Mouse (Mus musculus): ENCODE measurements around the gene Fkbpl.

Gene Fkbpl

DNA sequence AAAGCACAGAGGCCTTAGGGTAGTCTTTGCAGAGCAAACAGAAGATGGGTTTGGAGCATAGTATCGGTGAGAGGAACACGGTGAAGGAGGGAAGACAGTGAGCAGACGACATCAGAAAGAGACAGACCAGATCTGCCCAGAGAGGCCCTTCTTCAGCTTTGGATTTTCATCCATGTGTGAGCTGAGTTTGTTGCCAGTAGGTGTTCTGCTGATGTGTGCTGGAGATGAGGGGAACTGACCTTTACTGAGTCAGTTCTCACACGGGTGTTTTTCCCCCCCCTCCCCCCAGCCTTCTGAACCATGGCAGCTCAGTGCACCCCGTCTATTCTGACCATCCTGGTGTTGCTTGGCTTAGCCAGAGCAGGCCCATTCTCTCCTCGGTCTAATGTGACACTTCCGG lies 25.7 kb downstream of the Fkbpl start, which contains the start of gene Tnxb:
Tnxb (plus strand) TSS at position 301 of the 400 bp plus-strand sequence.
- no peak for DNase-seq (ENCODE audit: low spot score)

DNA sequence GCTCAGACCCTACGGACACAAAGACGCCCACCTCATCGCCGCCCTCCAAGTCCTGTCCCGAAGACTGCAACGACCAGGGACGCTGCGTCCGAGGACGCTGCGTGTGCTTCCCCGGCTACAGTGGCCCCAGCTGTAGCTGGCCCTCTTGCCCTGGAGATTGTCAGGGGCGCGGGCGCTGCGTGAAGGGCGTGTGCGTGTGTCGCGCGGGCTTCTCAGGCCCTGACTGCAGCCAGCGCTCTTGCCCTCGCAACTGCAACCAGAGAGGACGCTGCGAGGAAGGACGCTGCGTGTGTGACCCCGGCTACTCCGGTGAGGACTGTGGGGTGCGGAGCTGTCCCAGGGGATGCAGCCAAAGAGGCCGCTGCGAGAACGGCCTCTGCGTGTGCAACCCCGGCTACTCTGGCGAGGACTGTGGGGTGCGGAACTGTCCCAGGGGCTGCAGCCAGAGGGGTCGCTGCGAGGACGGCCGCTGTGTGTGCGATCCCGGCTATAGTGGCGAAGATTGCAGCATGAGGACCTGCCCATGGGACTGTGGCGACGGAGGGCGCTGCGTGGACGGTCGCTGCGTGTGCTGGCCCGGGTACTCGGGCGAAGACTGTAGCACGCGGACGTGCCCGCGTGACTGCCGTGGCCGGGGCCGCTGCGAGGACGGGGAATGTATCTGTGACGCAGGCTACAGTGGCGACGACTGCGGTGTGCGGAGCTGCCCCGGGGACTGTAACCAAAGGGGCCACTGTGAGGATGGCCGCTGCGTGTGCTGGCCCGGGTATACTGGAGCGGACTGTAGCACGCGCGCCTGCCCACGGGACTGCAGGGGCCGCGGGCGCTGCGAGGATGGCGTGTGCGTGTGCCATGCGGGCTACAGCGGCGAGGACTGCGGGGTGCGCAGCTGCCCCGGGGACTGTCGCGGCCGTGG lies 26.8 kb downstream of the Fkbpl start:
- peak; percentile 52 for DNase-seq (ENCODE audit: low spot score)

DNA sequence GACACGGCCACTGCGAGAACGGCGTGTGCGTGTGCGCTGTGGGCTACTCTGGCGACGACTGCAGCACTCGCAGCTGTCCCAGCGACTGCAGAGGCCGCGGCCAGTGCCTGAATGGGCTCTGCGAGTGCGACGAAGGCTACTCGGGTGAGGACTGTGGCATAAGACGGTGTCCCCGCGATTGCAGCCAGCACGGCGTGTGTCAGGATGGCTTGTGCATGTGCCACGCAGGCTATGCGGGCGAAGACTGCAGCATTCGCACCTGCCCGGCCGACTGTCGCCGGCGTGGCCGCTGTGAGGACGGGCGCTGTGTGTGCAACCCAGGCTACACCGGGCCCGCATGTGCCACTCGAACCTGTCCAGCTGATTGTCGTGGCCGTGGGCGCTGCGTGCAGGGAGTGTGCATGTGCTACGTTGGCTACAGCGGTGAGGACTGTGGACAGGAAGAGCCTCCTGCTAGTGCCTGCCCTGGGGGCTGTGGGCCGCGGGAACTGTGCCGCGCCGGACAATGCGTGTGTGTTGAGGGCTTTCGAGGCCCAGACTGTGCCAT lies 27.8 kb downstream of the Fkbpl start:
- no peak for DNase-seq (ENCODE audit: low spot score)

DNA sequence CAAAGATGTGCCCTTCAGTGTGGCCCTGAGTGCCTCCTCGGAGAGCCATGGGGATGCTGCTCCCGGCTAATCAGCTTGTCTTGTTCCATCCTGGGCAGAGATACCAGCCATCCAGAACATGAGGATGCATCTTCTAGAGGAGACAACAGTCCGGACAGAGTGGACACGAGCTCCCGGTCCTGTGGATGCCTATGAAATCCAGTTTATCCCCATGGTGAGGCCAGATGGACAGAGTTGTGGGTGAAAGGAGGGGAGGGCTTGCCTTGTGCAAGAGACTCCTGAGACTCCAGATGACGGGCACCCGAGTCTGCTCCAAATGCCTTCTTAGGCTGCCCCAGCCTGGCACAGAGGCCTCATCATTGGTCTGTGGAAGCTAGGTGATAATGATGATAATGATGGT lies 28.6 kb downstream of the Fkbpl start:
- DNase-seq (ENCODE audit: low spot score) = no peak

DNA sequence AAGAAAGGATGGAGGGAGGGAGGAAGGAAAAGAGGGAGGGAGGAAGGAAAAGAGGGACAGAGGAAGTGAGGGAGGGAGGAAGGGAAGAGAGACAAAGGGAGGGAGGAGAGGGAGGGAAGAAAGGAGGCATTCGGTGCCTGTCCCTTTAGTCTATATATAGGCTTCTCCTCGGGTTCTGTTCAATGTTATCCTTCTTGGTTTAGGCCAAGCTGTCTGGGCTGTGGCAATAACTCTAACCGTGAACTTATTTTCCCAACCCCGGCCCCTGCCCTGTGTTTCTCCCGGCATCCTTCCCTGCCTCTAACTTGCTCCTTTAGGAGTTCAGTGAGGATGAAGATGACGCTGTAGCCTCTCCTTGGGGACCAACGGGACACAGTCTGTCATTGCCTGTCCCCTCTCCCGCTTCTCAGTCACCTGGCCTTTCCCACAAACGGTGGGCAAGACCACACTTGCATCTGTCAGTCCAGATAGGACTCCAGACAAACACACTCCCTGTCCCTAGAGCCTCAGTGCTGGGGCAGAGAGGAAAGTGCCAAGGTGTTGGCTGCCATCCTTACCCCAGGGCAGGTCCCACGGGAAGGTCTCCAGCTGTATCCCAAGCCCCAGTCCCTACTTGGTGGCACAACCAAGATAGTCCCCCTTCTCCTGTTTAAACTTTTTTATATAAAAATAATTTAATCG lies 30.1 kb downstream of the Fkbpl start:
- DNase-seq (ENCODE audit: low spot score) = no peak

DNA sequence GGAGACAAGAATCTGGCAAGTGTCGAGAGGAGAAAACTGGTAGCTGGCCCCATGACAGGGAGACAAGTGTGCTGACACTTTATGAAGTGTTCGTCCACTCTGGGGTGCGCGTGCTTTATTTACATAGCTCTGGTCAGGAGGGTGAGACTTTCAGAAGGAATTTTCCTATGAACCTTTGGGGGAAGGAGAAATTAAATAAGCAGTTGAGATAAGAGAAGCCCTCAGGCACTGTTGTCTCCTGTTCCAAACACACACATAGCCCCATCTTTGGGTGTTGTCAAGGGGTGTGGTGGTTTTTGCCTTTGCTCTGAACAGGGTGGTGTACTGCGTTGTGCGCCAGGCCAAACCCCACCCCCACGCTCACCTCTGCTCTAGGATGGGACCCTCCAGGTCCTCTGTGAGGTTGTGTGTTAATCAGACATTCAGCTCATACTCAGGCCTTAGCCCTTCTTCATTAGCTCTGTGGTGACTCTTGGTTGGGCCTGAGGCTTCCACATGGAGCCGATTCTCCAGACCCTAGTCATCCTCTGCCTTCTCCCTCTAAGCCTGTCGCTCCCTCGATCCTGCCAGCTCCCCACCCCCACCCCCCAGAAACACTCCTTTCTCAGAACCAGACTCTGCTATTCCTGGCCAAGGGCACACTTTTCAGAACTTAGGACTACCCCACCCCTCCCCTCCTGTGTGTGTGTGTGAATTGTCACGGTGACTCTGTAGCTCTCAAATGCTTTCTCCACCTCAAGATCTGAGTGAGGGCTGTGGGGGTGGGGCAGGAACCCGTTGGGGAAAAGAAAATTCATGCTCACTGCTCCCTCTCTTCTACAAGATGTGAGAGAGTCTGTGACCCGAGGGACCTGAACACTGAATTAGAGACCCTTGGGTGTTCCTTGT lies 30.9 kb downstream of the Fkbpl start:
- DNase-seq (ENCODE audit: low spot score) = no peak

DNA sequence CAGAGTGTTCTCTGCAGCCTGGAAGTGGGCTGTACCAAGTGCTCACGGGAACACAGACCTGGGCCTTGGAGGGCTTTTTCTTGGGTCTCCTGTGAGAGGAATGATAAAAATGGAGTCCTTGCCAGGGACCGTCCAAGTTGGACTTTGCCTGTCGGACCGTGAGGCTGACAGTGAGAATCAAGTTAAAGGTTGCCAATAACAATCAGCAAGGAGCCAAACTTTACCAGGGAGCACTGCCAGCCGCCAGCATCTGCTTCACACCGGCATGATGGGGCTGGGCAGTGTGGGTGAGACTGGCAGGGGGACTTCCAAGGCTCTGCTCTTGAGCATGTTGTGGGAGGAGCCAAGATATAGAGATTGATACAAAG lies 31.5 kb downstream of the Fkbpl start:
- no peak for DNase-seq (ENCODE audit: low spot score)

DNA sequence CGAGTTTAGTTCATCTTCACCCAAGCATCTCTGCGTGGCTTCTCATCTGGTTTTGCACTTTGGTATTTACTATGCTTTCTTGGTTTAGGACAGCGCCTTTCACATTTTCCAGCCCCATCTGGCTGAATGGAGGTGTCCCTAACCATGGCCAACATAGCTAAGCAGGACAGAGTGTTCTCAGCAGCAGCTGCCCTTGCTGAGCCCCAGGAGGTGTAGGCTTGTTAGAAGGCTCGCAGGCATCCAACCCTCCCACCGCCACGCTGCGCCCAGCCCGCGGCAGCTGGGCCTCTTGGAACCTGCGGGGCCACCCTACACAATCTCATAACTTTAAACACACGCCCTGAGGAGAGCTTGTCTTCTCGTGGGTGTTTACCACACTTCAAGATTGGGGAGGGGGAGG lies 32.1 kb downstream of the Fkbpl start:
- DNase-seq (ENCODE audit: low spot score) = no peak

DNA sequence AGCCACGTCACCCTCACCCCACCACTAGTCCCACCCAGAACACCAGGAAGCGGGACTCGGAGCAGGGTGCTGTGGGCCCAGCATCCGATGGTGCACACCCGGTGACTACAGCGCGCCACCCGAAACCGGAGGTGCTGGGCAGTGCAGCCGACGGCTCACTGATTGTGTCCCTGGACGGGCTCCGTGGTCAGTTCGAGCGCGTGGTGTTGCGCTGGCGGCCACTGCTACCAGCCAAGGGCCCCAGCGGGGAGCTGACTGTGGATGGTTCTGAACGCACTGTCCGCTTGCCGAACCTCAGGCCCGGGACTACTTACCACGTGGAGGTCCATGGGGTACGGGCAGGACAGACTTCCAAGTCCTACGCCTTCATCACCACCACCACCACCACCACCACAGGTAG lies 35.6 kb downstream of the Fkbpl start:
- DNase-seq (ENCODE audit: low spot score) = no peak

DNA sequence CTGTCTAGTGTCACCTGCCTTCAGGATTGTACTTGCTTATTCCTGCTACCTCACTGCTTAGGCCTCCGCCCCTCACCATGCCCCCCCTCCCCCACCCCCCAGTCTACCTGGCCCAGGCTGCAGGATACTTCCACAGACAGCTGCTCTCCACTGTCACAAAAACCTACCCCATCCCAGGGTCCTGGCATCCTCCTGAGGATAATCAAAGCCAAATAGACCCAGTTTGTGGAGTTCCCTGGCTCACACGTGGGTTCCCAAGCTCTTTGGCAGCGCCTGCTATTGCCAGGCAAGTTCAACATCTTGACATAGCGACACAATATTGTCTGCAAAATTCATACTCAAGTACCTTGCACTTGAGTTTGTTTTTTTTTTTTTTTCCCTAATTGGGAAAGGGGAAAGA lies 36.1 kb downstream of the Fkbpl start:
- DNase-seq (ENCODE audit: low spot score) = no peak

DNA sequence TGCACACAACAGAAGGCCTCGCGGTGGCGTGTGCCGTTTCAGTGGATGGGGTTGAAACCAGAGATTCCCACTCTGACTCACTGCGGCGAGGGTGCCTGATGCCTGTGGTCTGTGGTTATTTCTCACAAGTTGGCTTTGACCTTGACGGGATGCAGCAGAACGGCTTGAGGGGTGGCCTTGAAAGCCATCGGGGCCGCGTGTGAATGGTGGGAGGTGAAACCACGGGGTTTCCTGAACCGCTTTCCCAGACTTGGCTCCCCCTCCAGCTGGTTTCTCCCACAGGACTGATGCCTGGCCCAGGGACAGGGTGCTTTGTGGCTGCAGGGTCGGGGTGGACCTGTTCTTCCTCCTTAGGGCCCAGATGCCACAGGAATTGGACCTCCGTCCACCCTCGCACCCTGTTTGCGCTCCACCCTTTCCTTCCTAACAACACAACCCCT lies 36.6 kb downstream of the Fkbpl start:
- no peak for DNase-seq (ENCODE audit: low spot score)

DNA sequence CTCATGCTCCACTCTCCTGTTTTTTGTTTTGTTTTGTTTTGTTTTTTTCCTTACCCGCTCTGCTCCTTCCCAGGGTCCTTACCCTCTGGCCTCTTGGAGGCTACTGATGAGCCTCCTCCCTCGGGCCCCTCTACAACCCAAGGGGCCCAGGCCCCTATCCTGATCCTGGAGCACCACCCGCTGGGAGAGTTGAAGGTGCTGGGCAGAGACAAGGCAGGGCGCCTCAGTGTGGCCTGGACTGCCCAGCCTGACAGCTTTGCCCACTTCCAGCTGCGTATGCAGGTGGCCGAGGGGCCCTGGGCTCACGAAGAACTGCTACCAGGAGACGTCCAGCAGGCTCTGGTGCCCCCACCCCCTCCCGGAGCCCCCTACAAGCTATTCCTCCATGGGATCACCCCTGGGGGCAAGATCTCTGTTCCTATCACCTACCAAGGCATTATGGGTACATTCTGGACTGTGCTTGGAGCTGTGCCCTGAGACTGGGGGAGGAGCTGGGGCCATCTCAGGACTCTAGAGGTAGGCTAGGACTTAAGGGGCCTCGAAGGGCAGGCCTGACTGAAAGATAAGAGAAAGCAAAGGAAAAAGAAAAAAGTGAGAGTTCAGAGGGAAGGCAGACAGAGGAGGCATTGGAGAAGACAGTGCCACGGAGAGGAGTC lies 37.4 kb downstream of the Fkbpl start:
- DNase-seq (ENCODE audit: low spot score) = no peak

DNA sequence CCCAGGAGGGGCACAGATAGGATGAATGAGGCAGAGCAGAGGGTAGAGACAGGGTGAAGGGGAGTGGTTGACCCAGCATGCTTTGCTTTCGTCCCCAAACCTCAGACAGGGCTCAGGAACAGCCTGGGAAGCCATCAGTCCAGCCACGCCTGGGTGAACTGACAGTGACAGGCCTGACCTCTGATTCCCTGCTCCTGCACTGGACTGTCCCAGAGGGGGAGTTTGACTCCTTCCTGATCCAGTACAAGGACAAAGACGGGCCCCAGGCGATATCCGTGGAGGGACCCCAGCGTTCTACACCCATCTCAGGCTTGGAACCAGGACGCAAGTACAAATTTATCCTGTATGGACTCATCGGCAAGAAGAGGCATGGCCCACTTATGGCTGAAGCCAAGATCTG lies 38.6 kb downstream of the Fkbpl start:
- no peak for DNase-seq (ENCODE audit: low spot score)

DNA sequence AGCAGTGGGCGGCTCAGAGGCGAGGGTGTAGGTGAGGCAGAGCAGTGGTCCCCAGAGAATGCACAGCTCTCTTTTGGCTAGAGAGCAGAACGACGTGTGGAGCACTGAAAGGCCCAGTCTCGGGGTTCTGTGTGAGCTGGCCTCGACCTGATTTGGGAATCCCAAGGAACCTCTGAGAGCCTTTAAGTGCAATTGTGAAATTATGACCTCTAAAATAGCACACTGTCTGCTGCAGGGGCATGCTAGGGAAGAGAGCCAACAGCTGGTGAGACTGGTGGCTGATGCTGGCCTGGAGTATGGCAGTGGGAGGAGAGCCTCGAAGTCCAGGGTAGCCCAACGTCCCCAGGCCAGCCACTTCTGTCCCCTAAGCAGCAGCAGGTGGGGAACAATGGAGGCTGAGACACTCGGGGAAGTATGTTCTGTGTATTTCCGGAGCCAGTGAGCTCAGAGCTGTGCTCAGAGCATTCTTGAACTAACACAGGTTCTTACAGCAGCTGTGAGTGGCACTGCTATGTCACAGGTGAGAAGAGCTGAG lies 39.2 kb downstream of the Fkbpl start:
- DNase-seq (ENCODE audit: low spot score) = no peak

DNA sequence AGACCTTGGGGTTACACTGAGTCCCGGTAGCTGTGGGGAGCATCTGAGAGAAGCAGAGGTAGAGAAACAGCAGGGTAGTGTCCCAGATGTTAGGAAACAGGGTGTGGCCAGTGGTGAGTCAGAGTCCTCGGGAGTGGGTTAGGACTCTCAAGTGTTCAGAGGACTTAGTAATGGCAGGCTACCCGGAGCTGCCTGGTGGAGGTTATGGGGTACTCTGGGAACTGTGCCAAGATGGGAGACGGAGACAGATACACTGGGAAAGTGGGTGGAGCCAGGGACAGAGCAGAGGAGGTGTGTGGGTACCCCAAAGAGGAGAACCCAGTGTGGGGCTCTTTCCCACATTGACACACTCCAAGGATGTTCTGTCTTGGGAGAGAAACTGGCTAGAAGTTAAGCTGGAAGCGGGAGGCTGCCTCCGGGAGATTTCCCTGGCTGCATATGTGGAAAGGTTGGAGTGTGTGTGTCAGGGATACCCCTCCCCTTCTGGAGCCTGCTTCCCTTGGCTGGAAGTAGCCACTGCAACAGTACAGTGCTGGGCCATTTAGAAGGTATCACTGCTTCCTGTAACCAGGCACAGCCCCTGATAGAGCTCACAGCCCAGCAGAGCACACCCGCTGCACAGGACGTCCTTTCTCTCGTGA lies 39.8 kb downstream of the Fkbpl start:
- no peak for DNase-seq (ENCODE audit: low spot score)

DNA sequence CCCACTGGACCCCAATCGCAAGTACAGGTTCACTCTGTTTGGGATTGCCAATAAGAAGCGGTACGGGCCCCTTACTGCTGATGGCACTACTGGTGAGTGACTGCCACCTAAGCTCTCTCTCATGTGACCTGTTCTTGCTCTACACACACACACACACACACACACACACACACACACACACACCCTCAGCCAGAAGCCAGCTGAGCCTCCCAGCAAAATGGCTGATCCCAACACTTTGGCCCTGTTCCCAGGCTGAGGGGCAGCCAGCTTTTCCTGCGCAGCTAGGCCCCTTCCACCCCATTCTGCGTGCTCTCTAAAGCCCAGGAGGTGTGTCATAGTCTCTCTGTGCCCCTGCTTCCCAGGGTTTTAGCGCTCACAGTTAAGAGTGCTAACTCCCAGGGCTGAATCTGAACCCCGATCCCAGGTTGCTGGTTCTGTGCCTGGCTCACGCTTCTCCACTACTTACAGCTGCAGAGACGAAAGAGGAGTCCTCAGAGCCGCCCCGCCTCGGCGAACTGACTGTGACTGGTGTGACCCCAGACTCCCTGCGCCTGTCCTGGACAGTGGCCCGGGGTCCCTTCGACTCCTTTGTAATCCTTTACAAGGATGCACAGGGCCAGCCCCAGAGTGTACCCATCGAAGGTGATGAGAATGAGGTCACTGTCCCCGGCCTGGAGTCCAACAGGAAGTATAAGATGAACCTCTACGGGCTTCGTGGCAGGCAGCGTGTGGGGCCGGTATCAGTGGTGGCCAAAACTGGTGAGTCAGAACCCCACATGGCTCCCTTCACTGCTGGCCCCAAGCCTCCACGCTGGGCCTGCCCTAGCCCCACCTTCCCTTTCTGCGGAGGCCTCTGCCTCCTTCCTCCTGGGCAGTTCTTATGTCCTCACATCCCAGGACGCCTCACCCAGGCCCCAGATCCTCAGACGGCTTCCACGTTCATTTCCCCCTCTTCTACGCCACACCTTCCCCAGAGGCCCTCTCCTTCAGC lies 40.9 kb downstream of the Fkbpl start:
- no peak for DNase-seq (ENCODE audit: low spot score)

DNA sequence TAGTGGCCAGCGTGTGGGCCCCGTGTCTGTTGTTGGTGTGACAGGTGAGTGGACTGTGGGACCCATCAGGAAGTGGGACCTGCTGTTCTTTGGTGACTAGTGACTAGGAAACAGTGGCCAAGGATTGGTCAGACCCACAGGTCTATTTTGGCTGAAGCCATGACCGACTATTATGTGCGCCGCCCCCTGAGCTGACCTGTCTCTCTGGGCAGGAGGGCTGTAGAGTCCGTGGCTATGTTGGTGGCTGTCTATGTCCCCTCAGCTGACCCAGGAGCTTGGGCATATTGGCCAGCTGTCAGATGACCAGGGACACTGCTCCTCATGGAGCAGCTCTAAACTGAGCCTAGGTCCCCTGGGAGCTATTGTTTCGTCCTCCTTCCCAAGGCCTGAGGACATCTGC lies 44.3 kb downstream of the Fkbpl start:
- no peak for DNase-seq (ENCODE audit: low spot score)

DNA sequence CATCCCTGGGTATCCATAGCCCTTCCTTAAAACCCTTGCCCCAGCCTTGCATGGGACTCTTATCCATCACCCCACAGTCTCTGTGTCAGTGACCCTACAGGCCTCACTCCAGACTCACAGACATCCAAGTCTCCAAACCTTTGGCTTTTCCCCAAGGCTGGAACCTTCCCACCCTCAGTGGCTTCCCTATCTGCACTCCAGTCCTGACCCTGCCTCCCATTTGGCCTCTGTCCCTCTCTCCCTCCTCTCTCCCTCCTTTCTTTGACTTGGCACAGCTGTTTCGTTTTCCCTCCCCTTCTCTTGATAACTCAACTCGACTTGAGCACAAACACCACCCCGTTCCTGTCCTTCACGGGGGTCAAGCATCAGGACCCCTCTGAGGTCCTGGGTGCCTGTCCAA lies 45.9 kb downstream of the Fkbpl start:
- no peak for DNase-seq (ENCODE audit: low spot score)

DNA sequence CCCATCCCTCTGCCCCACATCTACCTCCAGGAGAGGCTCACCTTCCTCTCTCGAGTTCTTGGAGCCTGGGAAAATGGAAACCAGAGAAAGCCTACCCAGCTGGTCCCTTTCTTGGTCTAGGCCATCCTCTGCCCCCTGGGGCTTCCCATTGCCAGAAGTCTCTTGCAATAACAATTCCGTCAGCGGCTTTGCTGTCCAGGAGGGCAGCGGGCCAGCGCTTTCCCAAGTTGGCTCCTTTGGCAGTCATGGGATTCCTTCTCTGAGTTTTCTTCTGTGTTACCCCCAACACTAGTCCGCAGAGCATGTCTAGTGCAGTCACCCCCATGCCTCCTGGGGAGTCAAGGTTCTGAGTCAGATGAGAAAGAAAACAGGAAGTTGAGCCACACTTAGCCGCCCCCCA lies 48.3 kb downstream of the Fkbpl start:
- DNase-seq (ENCODE audit: low spot score) = no peak

All from retina, embryonic 14.5 days (tissue).